Comparison of ENCODE assay signal across 8 mouse cellular contexts in the genomic region with DNA sequence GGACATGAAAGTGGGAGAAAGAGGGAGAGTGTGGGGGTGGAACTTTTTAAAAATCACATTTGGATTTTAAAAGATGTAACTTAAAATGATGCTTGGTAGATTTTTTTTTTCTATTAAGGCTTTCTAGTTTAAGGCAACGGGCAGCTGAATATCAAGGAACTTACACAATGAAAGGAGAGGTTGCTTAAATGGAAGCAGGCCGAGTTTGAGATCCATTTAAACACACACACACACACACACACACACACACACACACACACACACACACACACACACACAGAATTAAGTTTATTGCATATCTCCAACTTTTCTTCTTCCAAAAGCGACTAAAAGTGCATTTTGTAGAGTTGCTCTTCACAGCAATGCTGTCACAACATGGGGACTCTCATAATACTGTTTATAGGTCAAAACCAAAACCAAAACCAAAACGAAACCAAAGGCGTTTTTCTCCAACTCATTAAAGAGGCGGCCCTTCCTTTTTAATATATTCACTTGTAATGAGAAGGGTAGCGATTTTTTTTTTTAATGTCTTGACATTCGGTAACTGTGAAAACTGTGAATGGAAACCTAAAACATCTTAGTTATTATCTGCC. TPM values are rescaled to one million over a fixed set of nuclear protein-coding genes. Genes with fewer than 3 reads are reported as not detected.
DNase-seq lines count a peak whose midpoint lies in the region; ATAC-seq and TF ChIP-seq lines count a peak whose summit lies in the region.

No protein-coding gene starts in this region.

- H3K4me2 ChIP-seq in heart, embryonic 14.5 days (ENCODE audit: low read length), result peak overlapping the region; percentile 85
- H3K4me2 ChIP-seq in forebrain, embryonic 15.5 days (replicated peaks), result peak overlapping the region; percentile 94

- H3K9me3 ChIP-seq in heart, embryonic 14.5 days (ENCODE audit: control insufficient read depth, low read length), result no peaks in the 10 kb centered on the region
- no peaks in the 10 kb centered on the region for H3K9me3 ChIP-seq in ES-Bruce4 (replicated peaks; ENCODE audit: control insufficient read depth, insufficient read depth, low read length, poor library complexity, severe bottlenecking)
- no peaks in the 10 kb centered on the region for H3K9me3 ChIP-seq in forebrain, embryonic 15.5 days

- H3K36me3 ChIP-seq in heart, embryonic 14.5 days (ENCODE audit: control insufficient read depth, insufficient read depth, low read length), result no peaks in the 10 kb centered on the region
- no peaks in the 10 kb centered on the region for H3K36me3 ChIP-seq in ES-Bruce4 (ENCODE audit: control insufficient read depth, insufficient read depth, low read length, poor library complexity, severe bottlenecking)
- H3K36me3 ChIP-seq in forebrain, embryonic 15.5 days, result no peaks in the 10 kb centered on the region
- no peaks in the 10 kb centered on the region for H3K36me3 ChIP-seq in macrophage (ENCODE audit: inconsistent target)

- H3K27me3 ChIP-seq in heart, embryonic 14.5 days (ENCODE audit: control insufficient read depth, insufficient read depth, low read length), result no peaks in the 10 kb centered on the region
- peaks cover 8% of the 10 kb centered on the region for H3K27me3 ChIP-seq in ES-Bruce4 (ENCODE audit: control insufficient read depth, insufficient read depth, low read length, poor library complexity, severe bottlenecking)
- 0 out of 2 replicates have a peak, but pooled peaks cover 5% of the 10 kb centered on the region for H3K27me3 ChIP-seq in forebrain, embryonic 15.5 days

- no peak for ATAC-seq in heart, embryonic 14.5 days (ENCODE audit: insufficient number of reproducible peaks, insufficient read depth, low FRiP score, low read depth)
- no peak for ATAC-seq in forebrain, embryonic 15.5 days (replicated peaks)

- no peak for DNase-seq in heart, postnatal 14 days
- no peak for DNase-seq in layer of hippocampus, adult 9-11 months
- DNase-seq in gastrocnemius, adult 18-20 months (ENCODE audit: low spot score), result no peak
- no peak for DNase-seq in spleen, adult 12 weeks (ENCODE audit: low spot score)

- no peaks in the 10 kb centered on the region for H3K79me2 ChIP-seq in macrophage (ENCODE audit: inconsistent target)

- TF ChIP-seq POLR2A in ES-Bruce4 (IDR thresholded peaks at IDR 0.05; ENCODE audit: insufficient read depth, low read length), result no peak

- H3K9ac ChIP-seq in heart, embryonic 14.5 days (ENCODE audit: low read length), result peak overlapping the region; percentile 98
- H3K9ac ChIP-seq in ES-Bruce4 (ENCODE audit: low read depth, poor library complexity, severe bottlenecking), result peak overlapping the region; percentile 54
- H3K9ac ChIP-seq in forebrain, embryonic 15.5 days (replicated peaks), result peak overlapping the region; percentile 84

- peaks cover 0 to 9% of the 10 kb centered on the region in 2 experiments; a peak in 2 of 4 replicates for H3K4me1 ChIP-seq in heart, embryonic 14.5 days (ENCODE audit: control insufficient read depth in 2 of 2, insufficient read depth in 2 of 2, low read length in 2 of 2)
- no peaks in the 10 kb centered on the region for H3K4me1 ChIP-seq in ES-Bruce4 (ENCODE audit: control insufficient read depth, insufficient read depth, low read length)
- peaks cover 9% of the 10 kb centered on the region for H3K4me1 ChIP-seq in forebrain, embryonic 15.5 days

- intact Hi-C loops in heart, postnatal 14 days (cut with DNase I), result loop anchor here (5.0 kb wide), 2 partner anchors 97 to 397 kb away; partner anchors contain the start of gene Aig1

- WGBS in heart, embryonic 14.5 days, result 13% methylated on average over 8 of the region's 8 CpGs
- 6% methylated on average over 8 of the region's 8 CpGs for WGBS in forebrain, embryonic 15.5 days
- 0% methylated on average over 7 of the region's 8 CpGs for WGBS in macrophage (ENCODE audit: missing documents)

- peak overlapping the region; percentile 90 to 91 for H3K4me3 ChIP-seq in heart, embryonic 14.5 days (ENCODE audit: control insufficient read depth in 1 of 2, insufficient read depth in 1 of 2, low read depth in 1 of 2, low read length in 2 of 2)
- H3K4me3 ChIP-seq in ES-Bruce4 (ENCODE audit: low read depth, low read length) (peak overlapping the region; percentile 87), macrophage (ENCODE audit: inconsistent target) (peak overlapping the region; percentile 64)
- peak overlapping the region; percentile 75 for H3K4me3 ChIP-seq in forebrain, embryonic 15.5 days

- no peak for TF ChIP-seq EP300 in ES-Bruce4 (IDR thresholded peaks at IDR 0.05; ENCODE audit: insufficient read depth, low read depth, low read length)

- H3K27ac ChIP-seq in heart, embryonic 14.5 days (replicated peaks in 1 of 2; ENCODE audit: control insufficient read depth in 1 of 2, insufficient read depth in 1 of 2, low read depth in 2 of 2, low read length in 2 of 2), result no peak overlapping the region
- no peak overlapping the region for H3K27ac ChIP-seq in ES-Bruce4 (ENCODE audit: insufficient read depth, low read length)
- peak overlapping the region; percentile 98; the same call in 1 of the 2 replicates for H3K27ac ChIP-seq in forebrain, embryonic 15.5 days (replicated peaks)
- peak overlapping the region; percentile 62 for H3K27ac ChIP-seq in macrophage

- TF ChIP-seq CTCF in ES-Bruce4 (IDR thresholded peaks at IDR 0.05; ENCODE audit: low read depth, low read length), result no peak

RNA-seq across cellular contexts. Expression of gene Hivep2, which starts 1.9 kb away (rescaled TPM):
- 6.8 and 9.9 TPM in 2 replicates for polyA plus RNA-seq in heart, embryonic 14.5 days (2014; fragmentation: Nextera tagmentation; extraction: Ambion mirVana)
- 10 to 100 TPM; 28.1 to 28.8 TPM for total RNA-seq in heart, postnatal 14 days (2021)
- polyA plus RNA-seq in ES-Bruce4 (2011; ENCODE audit: insufficient read depth, insufficient read length, low read depth, missing spikeins), result 3.4 and 4.3 TPM in 2 replicates
- polyA plus RNA-seq in forebrain, embryonic 15.5 days (2015; fragmentation: Nextera tagmentation; extraction: Ambion mirVana), result 27.1 and 28.3 TPM in 2 replicates
- total RNA-seq in macrophage (2018; cell fraction: chromatin; rRNA removed), result 100 to 1,000 TPM in 9 of 26 experiments, 10 to 100 TPM in 17; 14.2 to 496 (median 34.9) TPM
- 10 to 100 TPM in 4 of 26 experiments, 1 to 10 TPM in 22; 2.5 to 66.5 (median 5.7) TPM for total RNA-seq in macrophage (2018; cell fraction: cytosol; rRNA removed)
- total RNA-seq in macrophage (2018; cell fraction: nucleus; rRNA removed), result 100 to 1,000 TPM in 5 of 26 experiments, 10 to 100 TPM in 21; 10.3 to 337 (median 21.3) TPM
- 2.0 to 3.3 TPM (median 3.2 TPM) in 3 replicates for polyA plus RNA-seq in macrophage (2018)
- 10 to 100 TPM; 47.5 to 48.3 TPM for total RNA-seq in gastrocnemius, adult 18-20 months (2021)

Comparison
In these comparisons a context has a peak if more than half of its experiments do, and no peak if none do; other contexts are left out.
1. H3K27ac ChIP-seq: peak in forebrain, embryonic 15.5 days (single experiment) and macrophage (single experiment); none in heart, embryonic 14.5 days (0 of 2) and ES-Bruce4 (single experiment).
2. Peak in every context shown above with its lines, with median percentiles within 50 percentile points of each other: H3K4me3 ChIP-seq and H3K9ac ChIP-seq.